Mouse (Mus musculus): ENCODE measurements around the gene Ltbp1.
A peak's percentile ranks its signal among the peaks of the same experiment; 100 is the strongest.

The Ltbp1 gene

GRCm38 (mm10) chr17:75005685-75006680 lies 615 bp downstream of the Ltbp1 start:
- peak; percentile 31 for DNase-seq

GRCm38 (mm10) chr17:75010955-75011354 lies 5.6 kb downstream of the Ltbp1 start:
- no peak for DNase-seq

- no peak for DNase-seq
Measured at GRCm38 (mm10) chr17:75013211-75013610, 7.8 kb downstream of the Ltbp1 start.

GRCm38 (mm10) chr17:75013868-75014267 lies 8.5 kb downstream of the Ltbp1 start:
- DNase-seq = no peak

GRCm38 (mm10) chr17:75014601-75015356 lies 9.4 kb downstream of the Ltbp1 start:
- DNase-seq = no peak

GRCm38 (mm10) chr17:75015546-75015945 lies 10.2 kb downstream of the Ltbp1 start:
- no peak for DNase-seq

GRCm38 (mm10) chr17:75017423-75017822 lies 12.1 kb downstream of the Ltbp1 start:
- DNase-seq = peak; percentile 58

- no peak for DNase-seq
Measured at GRCm38 (mm10) chr17:75018142-75018541, 12.8 kb downstream of the Ltbp1 start.

GRCm38 (mm10) chr17:75020026-75020425 lies 14.7 kb downstream of the Ltbp1 start:
- no peak for DNase-seq

GRCm38 (mm10) chr17:75020619-75021018 lies 15.3 kb downstream of the Ltbp1 start:
- DNase-seq = no peak

GRCm38 (mm10) chr17:75027358-75028131 lies 22.2 kb downstream of the Ltbp1 start:
- DNase-seq = no peak

GRCm38 (mm10) chr17:75033356-75033755 lies 28.0 kb downstream of the Ltbp1 start:
- DNase-seq = no peak

- no peak for DNase-seq
Measured at GRCm38 (mm10) chr17:75033872-75034615, 28.7 kb downstream of the Ltbp1 start.

GRCm38 (mm10) chr17:75036881-75037280 lies 31.5 kb downstream of the Ltbp1 start:
- DNase-seq = no peak

GRCm38 (mm10) chr17:75039017-75039416 lies 33.6 kb downstream of the Ltbp1 start:
- DNase-seq = no peak

GRCm38 (mm10) chr17:75049366-75049969 lies 44.1 kb downstream of the Ltbp1 start:
- no peak for DNase-seq

- no peak for DNase-seq
Measured at GRCm38 (mm10) chr17:75051440-75051925, 46.1 kb downstream of the Ltbp1 start.

- no peak for DNase-seq
Measured at GRCm38 (mm10) chr17:75055235-75055634, 49.9 kb downstream of the Ltbp1 start.

- DNase-seq = no peak
Measured at GRCm38 (mm10) chr17:75055961-75056360, 50.6 kb downstream of the Ltbp1 start.

- no peak for DNase-seq
Measured at GRCm38 (mm10) chr17:75056631-75057030, 51.3 kb downstream of the Ltbp1 start.

GRCm38 (mm10) chr17:75066340-75066739 lies 61.0 kb downstream of the Ltbp1 start:
- no peak for DNase-seq

- no peak for DNase-seq
Measured at GRCm38 (mm10) chr17:75067314-75067713, 61.9 kb downstream of the Ltbp1 start.

Data from liver (tissue).